Mouse (Mus musculus) adrenal gland, adult 8-10 months (tissue): ENCODE results near the gene Agap1. TPM values are rescaled to one million over a fixed set of nuclear protein-coding genes. Genes with fewer than 3 reads are reported as not detected.

Experiments used
- DNase-seq: peaks from one replicate; pipeline ENCODE4 v3.0.0; 2022
- total RNA-seq, 4 experiments: library from RNA; stranded (reverse); gene quantifications; 2 replicates each; pipeline ENCODE4 v1.2.4; 2022

Agap1 gene
- total RNA-seq, 4 experiments from 2014 or later = 51.4 to 101 (median 75.3) TPM

DNA sequence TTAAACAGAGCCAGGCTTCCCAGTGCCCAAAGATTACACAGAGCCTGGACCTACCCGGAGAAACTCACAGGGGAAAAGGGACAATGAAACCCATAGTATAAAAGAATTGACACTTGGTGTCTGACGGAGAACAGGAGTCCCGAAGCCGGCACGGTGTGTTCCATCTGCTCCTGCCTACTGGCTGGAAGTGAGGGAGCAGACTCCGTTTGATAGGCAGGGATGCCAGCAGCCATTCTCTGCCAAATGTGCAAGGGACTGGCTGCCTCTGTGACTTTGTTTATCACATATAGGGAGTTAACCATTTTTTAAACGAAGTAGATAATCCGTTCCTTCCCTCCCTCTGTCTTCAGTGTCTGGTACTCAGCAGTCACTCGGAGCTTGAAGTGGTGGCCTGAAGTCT, 214.0 kb downstream of the Agap1 start:
- no peak for DNase-seq

DNA sequence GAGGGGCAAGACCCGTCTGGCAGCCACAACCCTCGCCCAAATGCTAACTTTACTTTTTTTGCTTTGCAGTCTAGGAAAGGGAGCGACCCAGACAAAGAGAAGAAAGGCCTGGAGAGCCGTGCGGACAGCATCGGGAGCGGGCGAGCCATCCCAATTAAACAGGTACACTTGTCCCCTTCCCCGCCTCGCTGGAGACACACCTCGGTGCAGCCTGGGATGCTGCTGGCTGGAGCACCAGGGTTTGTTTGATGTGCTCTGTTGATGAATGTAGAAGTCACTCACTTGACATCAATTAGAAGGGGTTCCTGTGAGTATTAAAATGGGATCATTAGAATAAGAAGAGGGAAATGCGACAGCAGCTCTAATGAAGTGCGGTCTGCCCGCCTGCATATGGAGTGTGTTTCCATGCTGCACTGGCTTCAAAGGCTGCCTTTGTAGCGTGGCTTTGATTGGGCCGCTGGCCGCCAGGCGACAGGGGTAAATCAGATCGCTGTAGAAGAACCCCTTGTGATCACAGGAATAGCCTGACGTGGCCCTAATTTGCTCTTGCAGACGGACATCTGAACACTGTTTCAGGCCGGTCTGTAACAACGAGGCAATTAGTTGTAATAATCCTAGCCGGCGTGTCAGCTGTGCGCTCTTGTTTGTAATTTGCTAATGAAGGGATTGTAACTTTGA, 216.6 kb downstream of the Agap1 start:
- DNase-seq = no peak

DNA sequence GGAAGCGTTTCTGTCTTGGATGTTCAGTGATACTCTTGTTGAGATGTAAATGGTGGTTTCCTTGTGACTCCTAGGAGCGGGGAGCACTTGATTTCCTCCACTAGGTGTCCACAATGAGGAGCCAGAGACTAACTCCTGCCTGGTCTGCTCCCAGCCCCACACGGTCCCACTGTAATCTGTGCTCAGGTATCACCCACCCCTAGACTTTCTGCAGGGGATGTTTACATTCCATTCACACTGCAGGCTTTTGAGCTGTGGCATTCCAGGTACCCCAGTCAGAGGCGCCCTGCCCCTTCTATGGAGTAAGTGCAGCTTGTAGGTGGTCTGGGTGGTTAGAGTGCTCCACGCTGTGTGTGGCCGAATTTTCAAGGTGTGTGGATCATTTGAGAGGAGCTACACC, 218.5 kb downstream of the Agap1 start:
- DNase-seq = no peak

DNA sequence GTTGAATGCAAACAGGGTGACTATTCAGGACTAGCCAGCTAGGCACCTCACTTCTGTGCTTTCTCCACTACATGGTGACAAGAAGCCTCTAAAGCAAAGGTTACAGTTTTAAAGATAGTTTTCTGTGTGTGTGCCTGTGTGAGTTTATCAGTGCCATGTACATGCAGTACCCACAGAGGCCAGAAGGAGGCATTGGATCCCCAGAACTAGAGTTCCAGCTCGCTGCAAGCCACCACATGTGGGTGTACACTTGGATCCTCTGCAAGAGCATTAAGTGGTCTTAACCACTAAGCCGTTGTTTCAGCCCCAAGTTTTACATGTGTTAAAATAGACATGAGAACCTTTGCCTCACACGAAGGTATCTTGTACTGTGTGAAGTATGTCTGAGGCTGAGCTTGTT, 219.1 kb downstream of the Agap1 start:
- DNase-seq = no peak

DNA sequence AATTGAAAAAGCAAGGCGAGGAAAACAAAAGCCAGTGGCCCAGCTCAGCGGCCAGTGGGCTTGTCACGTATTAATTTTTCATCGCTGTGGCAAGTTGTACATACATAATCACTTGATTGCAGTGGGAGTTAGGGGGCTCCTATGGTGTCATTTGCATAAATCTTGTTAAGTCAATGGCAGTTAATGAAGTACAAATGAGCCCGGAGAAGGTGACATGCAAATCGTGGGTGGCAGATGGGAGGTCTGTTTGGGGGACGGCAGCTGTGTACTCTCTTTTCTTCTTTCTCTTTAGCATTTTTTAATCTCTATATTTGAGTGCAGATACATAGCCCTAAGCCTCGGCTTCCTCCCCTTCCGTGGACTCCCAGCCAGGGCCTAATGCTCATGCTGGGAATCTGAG, 220.1 kb downstream of the Agap1 start:
- no peak for DNase-seq

DNA sequence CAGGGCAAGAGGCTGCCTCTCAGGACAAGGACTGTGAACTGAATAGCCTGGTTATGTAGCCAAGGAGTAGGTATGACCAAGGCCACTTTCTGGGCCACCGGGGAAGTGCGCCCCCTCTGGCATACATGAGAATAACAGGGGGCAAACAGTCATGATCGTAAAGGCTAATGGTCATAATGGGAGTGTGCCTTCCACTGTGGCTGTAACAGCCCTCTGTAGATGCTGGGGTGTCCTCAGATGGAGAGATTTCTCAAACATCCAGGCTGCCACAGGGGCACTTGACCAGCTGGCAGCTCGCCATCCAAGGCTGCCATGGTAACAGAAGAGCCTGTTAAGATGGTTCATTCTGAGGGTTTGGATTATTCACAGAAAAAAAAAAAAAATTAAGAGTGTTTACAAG, 221.8 kb downstream of the Agap1 start:
- DNase-seq = no peak

DNA sequence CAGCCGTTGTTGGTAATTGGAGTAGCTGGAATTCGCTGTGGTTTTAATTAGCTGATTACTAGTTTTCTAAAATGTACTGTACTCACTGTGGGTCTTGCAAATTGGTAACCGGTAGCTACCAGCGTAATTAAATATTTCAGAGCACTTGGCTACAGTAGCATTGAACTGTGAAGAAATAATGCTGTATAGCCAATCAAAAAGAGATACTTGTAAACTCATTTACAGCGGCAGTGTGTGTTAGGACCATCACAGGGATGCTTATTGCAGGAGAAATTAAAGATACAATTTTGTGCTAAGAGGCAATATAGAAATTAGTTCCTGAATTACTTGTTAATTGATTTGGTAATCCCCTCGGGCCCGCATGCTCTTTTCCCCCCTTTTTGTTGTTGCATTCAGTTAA, 226.1 kb downstream of the Agap1 start:
- no peak for DNase-seq

DNA sequence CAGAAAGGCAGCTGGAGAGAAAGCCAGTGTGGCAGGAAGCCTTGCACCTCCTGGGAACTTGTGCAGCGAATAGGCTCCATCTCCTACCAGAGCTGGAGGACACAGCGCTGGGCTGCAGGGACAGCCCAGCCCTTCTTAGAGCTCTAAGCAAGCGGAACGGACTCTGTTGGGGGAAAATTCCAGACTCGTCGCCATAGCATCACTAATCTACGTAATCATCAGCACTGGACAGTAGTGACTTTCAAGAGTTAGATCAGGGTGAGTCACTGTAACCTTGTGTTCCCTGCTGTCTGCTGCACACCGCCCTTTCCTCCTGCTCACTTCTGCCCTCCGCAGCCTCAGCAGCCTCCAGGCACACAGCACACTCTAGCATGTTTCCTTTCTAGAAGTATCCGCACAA, 234.3 kb downstream of the Agap1 start:
- peak; percentile 66 for DNase-seq

DNA sequence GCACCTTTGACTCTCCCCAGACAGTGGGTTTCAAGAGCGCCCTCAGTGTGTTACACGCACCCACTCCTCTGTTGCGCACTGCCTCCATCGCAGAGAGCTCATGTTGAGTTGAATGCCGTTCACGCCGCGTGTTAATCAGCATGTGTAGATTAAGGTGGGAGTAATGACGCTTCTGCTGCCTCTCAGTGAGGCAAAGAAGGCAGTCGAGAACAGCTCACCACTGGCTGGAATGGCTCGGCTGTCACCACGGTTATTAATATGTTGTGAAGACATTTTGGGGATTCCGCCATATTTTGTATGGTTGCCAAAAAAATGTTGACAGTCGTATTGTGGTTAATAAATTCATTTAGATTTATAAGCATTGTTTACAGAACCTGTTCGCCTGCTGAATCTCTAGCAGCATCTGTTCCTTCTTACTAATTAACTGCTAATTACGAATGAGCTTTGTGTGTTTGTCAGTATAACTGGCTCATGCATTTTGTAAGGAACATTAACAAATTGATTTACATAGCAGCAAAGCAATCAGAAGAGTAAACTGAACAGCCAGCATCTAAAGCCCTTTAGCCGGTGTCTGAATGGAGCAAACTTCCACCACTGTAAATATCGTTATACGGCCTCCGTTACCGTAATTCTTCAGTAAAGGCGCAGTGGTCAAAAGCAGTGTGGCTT, 235.1 kb downstream of the Agap1 start:
- no peak for DNase-seq

DNA sequence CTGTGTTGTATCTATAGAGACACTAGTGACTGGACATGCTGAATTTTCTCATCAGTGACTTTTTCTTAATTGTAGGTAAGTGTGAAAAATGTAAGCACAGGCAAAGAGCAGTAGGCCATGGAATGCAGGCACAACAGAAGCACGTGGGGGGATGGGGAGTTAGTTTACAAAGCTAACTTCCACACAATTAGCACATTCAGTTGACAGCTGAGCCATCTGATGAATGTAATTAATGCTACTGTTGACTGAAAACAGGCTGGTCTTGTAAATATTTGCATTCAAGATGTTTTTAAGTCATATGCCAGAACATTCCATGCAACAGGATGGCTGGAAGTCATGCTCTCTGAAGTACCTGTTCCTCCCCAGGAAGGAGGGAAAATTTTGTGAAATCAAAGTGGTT, 236.5 kb downstream of the Agap1 start:
- DNase-seq = no peak

DNA sequence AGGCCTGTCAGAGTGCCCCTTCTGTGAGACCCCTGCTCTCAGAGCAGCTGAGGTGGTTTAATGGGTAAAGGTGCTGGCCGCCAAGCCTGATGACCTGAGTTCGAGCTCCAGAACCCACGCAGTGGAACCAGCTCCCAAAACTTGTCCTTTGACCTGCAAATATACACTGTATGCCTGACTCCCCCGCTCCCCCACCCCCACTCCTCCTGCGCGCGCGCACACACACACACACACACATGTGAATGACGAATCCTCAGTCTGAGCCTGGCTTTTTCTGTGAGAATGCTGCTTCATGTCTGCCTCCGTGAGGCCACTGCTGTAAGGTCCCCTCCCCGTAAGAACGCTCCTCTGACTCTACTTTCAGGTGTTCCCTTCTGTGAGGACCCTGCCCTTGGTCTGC, 237.8 kb downstream of the Agap1 start:
- no peak for DNase-seq

DNA sequence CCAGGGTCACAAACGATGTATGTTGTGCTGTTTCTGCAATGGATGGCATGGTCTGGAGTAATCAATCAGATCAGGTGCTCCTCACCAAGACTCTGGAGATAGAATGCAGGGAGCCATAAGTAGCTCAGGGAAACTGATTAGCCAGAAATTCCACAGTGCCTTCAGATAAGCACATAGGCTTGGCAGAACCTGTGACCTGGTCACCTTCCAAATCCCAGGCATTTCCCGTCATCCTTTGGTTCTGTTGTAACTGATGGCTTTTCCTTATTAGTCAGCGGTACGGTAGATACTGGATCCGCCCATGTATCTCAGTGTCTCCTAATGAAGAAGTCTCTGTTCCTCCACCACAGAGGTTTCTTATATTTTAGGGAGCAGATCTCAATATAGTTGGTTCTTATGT, 240.3 kb downstream of the Agap1 start:
- no peak for DNase-seq

DNA sequence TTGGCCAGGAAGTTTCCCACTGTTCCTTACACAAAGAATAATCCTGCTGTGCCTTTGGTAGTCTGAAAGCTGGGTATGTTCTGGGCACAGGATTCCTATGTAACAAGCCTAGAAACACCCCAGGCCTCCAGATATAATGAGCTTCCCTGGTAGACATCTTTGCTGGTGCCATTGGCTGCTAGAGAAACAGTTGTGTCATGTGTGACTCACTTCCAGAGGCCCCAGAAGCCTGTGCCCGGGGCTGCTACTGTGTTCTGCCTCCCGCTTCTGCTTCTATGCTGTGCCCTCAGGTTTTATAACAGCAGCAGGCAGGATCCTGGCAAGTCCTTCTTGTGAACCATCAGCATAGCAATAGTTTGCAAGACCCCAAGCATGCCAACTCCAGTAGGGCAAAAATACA, 242.6 kb downstream of the Agap1 start:
- DNase-seq = no peak

DNA sequence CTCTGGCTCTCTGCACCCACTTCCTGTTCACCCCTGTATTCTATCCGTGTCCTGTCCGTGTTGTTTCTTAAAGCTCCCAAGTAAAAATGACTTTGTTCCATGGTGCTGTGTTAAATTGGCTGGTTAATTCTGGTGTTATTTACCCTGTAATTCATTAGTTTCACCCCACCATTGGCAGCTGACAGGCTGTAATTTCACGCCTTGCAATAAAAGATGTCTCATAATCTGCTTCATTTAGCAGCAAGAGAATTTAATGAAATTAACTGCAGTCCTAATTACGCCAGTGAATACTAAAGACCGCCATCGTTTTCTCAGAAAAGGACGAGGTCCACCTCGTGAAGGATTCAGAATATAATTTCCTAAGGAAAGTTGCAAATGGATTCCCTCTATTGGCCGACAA, 245.6 kb downstream of the Agap1 start:
- no peak for DNase-seq

DNA sequence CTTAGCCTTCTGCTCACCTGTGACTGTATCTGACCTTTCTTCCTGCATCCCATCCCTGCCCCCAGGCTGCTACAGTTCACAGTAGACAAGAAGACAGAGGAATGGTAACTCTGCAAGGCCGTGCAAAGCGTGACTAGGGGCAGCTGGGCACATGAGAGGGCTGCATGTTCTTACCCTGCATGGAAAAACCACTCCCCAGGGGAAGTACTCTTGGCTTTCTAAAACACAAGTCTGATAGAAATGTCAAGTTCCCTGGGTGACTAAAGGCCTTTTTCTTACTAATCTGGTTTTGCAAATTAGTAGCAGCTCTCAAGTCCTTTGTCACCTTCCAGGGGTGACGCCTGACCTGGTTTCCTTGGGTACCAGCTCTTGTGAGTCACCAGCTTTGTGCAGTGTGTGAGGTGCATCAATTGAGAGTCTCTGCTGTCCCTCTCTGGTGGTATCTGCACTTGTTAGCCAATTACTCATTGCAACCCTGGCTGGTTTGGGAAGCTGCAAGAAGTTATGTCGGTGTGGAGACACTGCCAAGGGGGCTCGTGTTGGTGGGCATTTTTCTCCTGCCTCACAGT, 246.6 kb downstream of the Agap1 start:
- DNase-seq = no peak

DNA sequence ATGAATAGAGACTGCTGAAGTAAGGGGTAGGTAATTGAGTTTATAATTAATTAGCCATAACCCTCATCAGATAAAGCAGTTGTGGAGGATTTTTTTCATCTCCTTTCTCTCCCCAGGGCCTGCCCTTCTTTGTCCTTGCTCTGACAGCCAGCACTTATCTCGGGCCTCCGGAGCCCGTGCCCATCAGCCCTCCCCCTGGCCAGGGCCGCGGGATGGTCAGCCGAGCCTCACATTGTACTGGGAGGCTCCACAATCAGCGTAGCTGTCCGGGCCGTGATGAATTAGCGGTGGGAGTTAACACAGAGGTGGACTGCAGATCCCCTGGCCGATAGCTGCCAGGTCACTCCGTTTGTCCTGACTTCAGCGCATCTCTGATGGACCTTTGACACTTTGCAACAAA, 248.7 kb downstream of the Agap1 start:
- no peak for DNase-seq

DNA sequence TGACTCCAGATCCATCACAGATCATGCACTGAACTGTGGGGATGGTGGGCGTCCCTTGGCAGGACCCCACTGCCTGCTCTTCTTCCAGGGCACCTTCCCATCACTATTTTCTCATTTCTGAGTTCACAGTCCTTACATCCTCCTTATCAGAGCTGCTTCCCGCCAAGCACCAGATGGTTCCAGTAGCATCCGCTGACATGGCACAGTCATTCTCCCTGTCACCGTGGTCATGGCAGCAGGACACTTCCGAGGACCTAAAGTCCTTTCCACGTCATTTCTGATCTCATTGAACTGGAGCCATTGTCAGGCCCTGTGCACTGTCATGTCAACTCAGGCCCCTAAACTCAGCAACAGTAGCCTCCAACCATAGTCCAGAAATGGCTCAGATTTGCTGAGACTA, 251.1 kb downstream of the Agap1 start:
- no peak for DNase-seq

DNA sequence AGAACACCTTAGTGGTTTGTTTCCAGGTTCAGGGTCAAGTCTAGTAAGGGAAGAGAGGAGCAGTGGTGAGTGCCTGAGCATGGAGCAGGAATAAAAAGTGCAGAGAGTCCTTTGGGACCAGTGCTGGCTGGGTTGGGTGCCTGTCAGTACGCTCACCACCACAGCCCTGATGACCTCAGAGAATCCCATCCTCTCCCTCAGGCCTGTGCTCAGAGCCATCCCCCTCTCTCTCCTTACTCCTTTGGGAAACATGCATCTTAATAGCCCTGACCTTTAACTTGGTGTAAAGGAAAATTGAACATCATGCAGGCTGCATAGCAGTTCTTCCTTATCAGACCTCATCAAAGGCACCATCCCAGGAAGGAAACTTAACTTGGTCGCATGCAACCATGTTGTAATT, 252.3 kb downstream of the Agap1 start:
- no peak for DNase-seq

DNA sequence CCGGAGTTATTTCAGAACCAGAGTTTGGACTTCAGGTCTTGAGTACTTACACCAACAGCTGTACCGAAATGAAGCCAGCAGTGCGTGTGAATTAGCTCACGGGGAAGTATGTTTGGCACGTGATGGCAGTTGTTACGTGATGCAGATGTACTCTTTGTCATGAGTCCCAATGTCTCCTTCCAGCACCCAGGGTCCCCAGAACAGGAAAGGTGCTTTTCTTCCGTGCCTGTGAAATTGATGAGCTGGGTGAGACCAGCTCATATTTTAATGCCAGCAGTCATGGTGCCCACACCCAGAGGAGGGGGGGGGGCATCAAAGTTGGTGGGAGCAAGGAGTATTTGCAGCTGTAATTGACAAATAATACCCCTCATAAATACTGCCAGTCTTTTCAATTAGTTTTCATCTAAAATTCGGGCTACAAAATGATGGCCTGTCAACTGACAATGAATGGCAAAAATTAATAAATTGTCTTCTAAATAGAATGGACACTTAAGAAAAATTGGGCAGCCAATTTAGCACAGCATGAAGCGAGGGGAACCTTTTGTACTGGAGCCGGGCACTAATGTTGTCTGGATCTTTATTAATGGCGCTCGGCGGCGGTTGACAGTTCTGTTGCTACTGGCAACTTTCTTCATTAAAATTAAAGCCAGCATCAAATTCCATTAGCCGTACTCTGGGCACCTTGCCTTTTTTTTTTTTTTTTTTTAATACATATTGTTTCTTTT, 253.3 kb downstream of the Agap1 start:
- DNase-seq = no peak

DNA sequence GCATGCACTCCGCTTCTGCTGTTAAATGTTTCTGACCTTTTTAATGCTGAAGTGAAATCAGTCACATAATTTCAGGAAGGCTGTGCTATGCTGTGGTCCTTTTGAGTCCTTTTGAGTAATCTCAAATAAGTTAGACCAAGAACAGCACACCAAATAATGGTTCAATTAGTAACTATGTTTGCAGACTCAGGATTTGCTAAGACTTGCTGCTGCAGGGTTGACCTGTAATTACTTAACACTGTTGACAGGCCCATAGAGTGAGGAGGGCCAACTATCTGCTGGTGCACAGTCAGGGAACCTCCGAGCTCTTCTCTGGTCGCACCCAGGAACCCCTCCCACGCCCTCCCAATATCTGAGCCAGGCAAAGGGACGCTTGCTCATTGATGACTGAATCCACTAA, 255.2 kb downstream of the Agap1 start:
- DNase-seq = no peak

DNA sequence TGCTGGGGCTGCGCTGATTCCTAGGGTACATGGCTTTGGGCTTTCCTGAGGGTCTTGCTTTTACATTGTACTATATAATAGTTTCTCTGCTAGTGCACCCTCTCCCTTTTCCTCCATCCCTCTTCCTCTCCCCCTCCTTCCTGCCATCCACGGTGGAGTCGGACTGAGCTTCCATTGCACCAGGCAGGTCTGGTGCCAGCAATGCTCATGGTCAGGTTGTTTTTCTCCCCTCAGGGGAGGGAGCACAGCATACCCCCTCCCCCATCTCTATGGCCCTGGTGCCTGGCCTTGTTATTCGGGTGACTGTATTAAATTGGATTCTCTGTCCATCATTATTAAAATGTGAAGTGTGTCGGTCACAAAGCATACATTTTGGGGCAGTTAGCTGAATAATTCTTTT, 259.1 kb downstream of the Agap1 start:
- no peak for DNase-seq

DNA sequence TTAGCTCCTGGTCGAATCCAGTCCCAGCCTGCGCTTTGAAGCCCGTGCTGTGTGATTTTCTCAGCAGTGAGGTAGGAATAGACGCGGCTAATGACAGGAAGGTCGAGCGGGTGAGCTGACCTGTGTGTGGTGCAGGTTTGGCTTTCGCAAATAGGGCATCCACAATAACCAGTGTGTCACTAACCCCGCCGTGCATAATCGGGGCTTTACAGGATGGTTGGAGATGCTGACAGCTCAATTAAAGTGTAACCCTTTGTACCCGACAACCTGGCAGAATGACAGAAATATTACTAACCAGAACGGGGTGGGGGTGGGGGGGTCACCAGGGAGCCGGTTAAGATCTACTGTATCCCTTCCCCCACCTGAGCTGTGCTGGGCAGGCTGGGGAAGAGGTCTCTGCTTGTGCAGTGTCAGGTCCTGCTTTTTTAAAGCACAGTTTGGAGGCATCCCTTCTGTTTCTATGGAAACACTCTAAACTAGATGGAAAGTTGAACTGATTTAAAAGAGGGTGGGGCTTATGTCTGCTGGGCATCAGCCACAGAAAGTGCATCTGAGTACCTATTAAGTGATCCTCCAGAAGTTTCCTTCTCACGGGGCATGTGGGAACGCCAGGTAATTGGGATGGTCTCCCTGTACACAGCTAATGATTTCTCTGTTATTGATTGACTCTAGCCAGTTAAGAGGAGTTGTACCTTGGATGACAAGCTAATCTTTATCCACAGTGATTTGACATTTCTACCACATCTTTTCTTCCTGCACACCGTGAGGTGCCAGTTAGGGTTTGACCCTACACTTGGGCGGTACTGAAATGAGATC, 259.8 kb downstream of the Agap1 start:
- DNase-seq = no peak

DNA sequence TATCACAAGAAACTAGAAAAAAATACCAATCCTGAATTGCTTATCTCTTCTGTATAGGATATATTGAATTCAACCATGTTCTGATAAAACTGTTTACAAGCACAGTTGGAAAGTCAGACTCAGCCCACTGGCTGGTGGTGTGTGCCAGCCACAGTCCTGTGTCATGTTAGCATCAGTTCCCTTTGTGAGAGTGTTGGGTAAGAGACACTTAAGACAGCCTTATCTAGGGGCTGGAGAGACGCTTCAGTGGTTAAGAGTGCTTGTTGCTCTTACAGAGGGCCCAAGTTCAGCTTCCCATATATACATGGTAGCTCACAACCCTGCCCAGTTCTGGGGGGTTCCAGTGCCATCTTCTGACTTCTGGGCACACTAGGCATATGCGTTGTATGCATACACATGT, 261.6 kb downstream of the Agap1 start:
- no peak for DNase-seq
